Mouse (Mus musculus): ENCODE measurements around the gene Chn2.

DNA sequence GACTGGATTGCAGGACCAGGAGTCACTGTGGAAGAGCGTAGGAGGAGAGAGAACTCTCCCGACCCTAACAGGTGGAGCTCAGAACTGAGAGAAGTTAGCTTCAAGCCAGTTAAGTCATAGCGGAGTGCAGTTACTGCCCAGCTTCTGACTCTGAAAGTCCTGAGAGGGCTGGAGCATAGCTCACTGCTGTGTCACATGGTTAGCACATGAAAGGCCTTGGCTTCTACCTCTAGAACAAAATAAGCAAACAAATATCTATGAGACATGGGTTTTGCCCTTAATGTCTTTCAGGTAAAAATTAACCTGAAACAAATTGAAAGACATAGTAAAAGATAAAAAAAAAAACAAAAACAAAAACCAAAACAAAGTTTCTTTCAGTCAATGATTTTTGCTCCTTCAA is 91.5 kb downstream of the Chn2 start:
- TF ChIP-seq CTCF (IDR thresholded peaks at IDR 0.05; ENCODE audit: low read depth, low read length) (no peak), EP300 (IDR thresholded peaks at IDR 0.05; ENCODE audit: insufficient read depth, low read depth, low read length) (no peak), POLR2A (IDR thresholded peaks at IDR 0.05; ENCODE audit: insufficient read depth, low read length) (no peak)
